Mouse (Mus musculus) T-helper 2 cell (primary cell): ENCODE data around the gene Prl3a1.

Experiments used
- in situ Hi-C: fragments of 300-600 bp; cut with MboI, MseI; formaldehyde crosslinking; loops from one replicate; pipeline ENCODE4 v1.15.1; 2025; ENCODE audit warnings: high pct_unique_total_duplicates

Prl3a1 gene

GRCm38 (mm10) chr13:27259136-27259535 lies at the start of gene Prl3a1:
TSS of gene Prl3a1 (plus strand) at chr13:27259436.
- in situ Hi-C loops, result loop anchor here (5.0 kb wide), 1 partner anchor 218 kb away; no protein-coding TSS in a partner anchor

DNA sequence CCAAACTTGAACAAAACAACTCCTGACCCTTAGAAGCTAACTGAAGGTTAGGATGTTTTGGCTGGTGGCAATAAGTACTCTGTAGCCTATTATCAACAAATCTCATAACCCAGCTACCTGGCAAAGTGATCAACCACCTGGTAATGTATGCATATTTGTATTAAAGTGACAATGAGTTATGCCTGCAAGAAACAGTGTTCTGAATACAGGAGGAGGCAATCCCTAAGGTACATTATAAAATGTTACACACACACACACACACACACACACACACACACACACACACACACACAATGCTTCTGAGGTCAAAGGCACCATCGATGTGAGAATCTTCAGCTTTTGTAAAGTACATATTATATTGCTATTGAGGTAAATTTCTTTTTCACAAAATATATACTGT lies 17.7 kb upstream of the Prl3a1 start, which contains the start of gene Prl3b1:
TSS of gene Prl3b1 (plus strand) at position 301 of the 400 bp plus-strand sequence.
- in situ Hi-C loops, result no loop called here

DNA sequence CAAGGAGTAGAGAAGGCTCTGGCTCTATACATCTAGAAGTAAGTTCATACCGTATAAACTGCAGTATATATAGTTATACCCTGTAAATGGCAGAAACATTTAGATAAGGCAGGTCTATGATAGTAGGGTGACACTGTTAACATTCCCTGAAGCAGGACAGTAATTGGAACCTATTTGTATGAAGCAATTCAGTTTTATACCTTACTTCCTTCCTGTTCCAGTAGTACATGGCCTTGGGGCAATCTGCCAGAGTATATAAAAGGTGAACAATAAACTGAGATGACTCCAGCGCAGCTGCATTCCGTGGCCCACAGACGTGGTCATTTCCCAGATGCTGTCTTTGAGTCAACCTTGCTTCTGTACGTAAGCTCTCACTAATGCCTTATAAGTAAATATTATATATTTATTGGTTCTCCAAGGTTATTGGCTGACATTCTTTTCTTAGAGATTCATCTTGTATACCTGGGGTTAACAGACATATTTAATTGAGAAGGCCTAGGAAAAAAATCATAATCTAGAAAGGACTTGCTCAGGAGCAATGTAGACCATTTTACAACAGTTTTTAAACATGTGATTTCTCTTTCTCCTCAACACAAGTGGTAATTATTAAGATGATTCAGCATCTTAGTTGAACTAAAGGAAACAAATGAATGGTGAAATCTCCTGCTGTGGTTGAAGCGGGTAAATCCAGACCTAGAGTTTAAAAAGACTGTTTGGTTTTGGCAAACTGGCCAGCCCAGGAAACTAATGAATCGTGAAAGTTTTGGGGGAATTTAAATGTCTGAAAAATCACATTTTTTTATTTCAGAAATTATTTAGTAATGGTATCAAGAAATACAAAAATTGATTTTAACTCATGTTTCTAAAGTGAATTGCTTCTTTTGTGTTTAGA lies 53.3 kb downstream of the Prl3a1 start, which contains the start of gene Prl6a1:
TSS of gene Prl6a1 (plus strand) at position 294 of the 892 bp plus-strand sequence.
- in situ Hi-C loops, result no loop called here
